Mouse (Mus musculus) kidney, postnatal 4 days (tissue): ENCODE results near the gene Padi1.
A peak's percentile ranks its signal among the peaks of the same experiment; 100 is the strongest.

ENCODE experiments used
- DNase-seq, 2 experiments: peaks; one replicate each; pipeline ENCODE4 v3.0.0; 2021; ENCODE audit warnings: mixed read lengths in 2 of 2

Padi1 gene

GRCm38 (mm10) chr4:140860767-140861147 lies 15.2 kb upstream of the Padi1 start:
- no peak for DNase-seq

GRCm38 (mm10) chr4:140860125-140860766 lies 14.7 kb upstream of the Padi1 start:
- peak; percentile 19 to 27 for DNase-seq

GRCm38 (mm10) chr4:140859291-140859690 lies 13.7 kb upstream of the Padi1 start:
- DNase-seq = no peak

GRCm38 (mm10) chr4:140857813-140858212 lies 12.2 kb upstream of the Padi1 start:
- no peak for DNase-seq

- no peak for DNase-seq
These were observed 11.5 kb upstream of the Padi1 start for GRCm38 (mm10) chr4:140857041-140857440.

- DNase-seq = no peak
These were observed 9.6 kb upstream of the Padi1 start for GRCm38 (mm10) chr4:140855151-140855550.

GRCm38 (mm10) chr4:140854455-140854864 lies 8.9 kb upstream of the Padi1 start:
- no peak for DNase-seq

- no peak for DNase-seq
These were observed 8.0 kb upstream of the Padi1 start for GRCm38 (mm10) chr4:140853626-140854025.

GRCm38 (mm10) chr4:140849310-140849709 lies 3.7 kb upstream of the Padi1 start:
- DNase-seq = no peak

- peak in 1 of 2 experiments; percentile 18 for DNase-seq
These were observed 587 bp downstream of the Padi1 start for GRCm38 (mm10) chr4:140844991-140845390.

GRCm38 (mm10) chr4:140843670-140844280 lies 1.8 kb downstream of the Padi1 start:
- DNase-seq = no peak

- no peak for DNase-seq
These were observed 2.7 kb downstream of the Padi1 start for GRCm38 (mm10) chr4:140842909-140843308.

- peak; percentile 18 to 49 for DNase-seq
These were observed 7.7 kb downstream of the Padi1 start for GRCm38 (mm10) chr4:140837879-140838278.

- peak; percentile 11 to 40 for DNase-seq
These were observed 9.2 kb downstream of the Padi1 start for GRCm38 (mm10) chr4:140836208-140836866.

- DNase-seq = peak; percentile 65 to 73
These were observed 9.9 kb downstream of the Padi1 start for GRCm38 (mm10) chr4:140835682-140836081.

GRCm38 (mm10) chr4:140834327-140834934 lies 11.1 kb downstream of the Padi1 start:
- DNase-seq = no peak

GRCm38 (mm10) chr4:140832821-140833220 lies 12.8 kb downstream of the Padi1 start:
- DNase-seq = no peak

- DNase-seq = peak; percentile 64 to 76
These were observed 13.8 kb downstream of the Padi1 start for GRCm38 (mm10) chr4:140831808-140832207.

GRCm38 (mm10) chr4:140827237-140827636 lies 18.3 kb downstream of the Padi1 start:
- no peak for DNase-seq

GRCm38 (mm10) chr4:140825942-140826341 lies 19.6 kb downstream of the Padi1 start:
- no peak for DNase-seq

- peak; percentile 45 to 54 for DNase-seq
These were observed 23.6 kb downstream of the Padi1 start for GRCm38 (mm10) chr4:140821988-140822387.

- no peak for DNase-seq
These were observed 28.2 kb downstream of the Padi1 start for GRCm38 (mm10) chr4:140817413-140817812.
